Mouse (Mus musculus) heart, embryonic 15.5 days (tissue): ENCODE data around the gene Ate1. TPM values are rescaled to one million over a fixed set of nuclear protein-coding genes. Genes with fewer than 3 reads are reported as not detected.
"Not testable (repeated sequence)": the region's sequence is repeated elsewhere in the genome, so short reads cannot be mapped to it uniquely, and the experiment has no call there.

Experiments used
- ATAC-seq: fragments of 200-750 bp; cut with Nextera tagmentation; replicated peaks from 2 replicates; pipeline ENCODE4 v1.8.0; 2017; ENCODE audit warnings: low read depth, moderate TSS enrichment; ENCODE audit not compliant: insufficient number of reproducible peaks, insufficient read depth, low FRiP score
- H3K27ac ChIP-seq: fragments of 300-500 bp; sonication (generic); 2 replicates; pipeline ENCODE4 v1.5.1; 2015; ENCODE audit warnings: mild to moderate bottlenecking, inconsistent platforms
- H3K27me3 ChIP-seq: fragments of 300-500 bp; sonication (generic); 2 replicates; pipeline ENCODE4 v1.6.1; 2015; ENCODE audit warnings: inconsistent platforms
- H3K36me3 ChIP-seq: fragments of 300-500 bp; sonication (generic); 2 replicates; pipeline ENCODE4 v1.6.1; 2015; ENCODE audit warnings: mild to moderate bottlenecking, inconsistent platforms
- H3K4me1 ChIP-seq: fragments of 300-500 bp; sonication (generic); replicated peaks from 2 replicates; pipeline ENCODE4 v1.6.1; 2015; ENCODE audit warnings: inconsistent platforms
- H3K4me2 ChIP-seq: fragments of 300-500 bp; sonication (generic); 2 replicates; pipeline ENCODE4 v1.6.1; 2015; ENCODE audit warnings: inconsistent platforms, mild to moderate bottlenecking, moderate library complexity
- H3K4me3 ChIP-seq: fragments of 300-500 bp; sonication (generic); 2 replicates; pipeline ENCODE4 v1.5.1; 2015; ENCODE audit warnings: mild to moderate bottlenecking, inconsistent platforms
- H3K9ac ChIP-seq: fragments of 300-500 bp; sonication (generic); 2 replicates; pipeline ENCODE4 v1.6.1; 2015; ENCODE audit warnings: mild to moderate bottlenecking, inconsistent platforms
- H3K9me3 ChIP-seq: fragments of 300-500 bp; sonication (generic); replicated peaks from 2 replicates; pipeline ENCODE4 v1.6.1; 2016; ENCODE audit warnings: inconsistent platforms
- WGBS: fragments of 180-500 bp; shearing (Covaris S2); methylation state at CpG from one replicate; pipeline ENCODE4 v1.1.7; 2015; ENCODE audit warnings: mixed read lengths; 5-methylcytosine and 5-hydroxymethylcytosine counted together
- polyA plus RNA-seq: library from polyadenylated mRNA; unstranded; fragments of >200 nt; fragmentation: Nextera tagmentation; extraction: Ambion mirVana; gene quantifications from 2 replicates; pipeline ENCODE4 v1.2.1, GENCODE M21; 2015

Ate1 gene
- polyA plus RNA-seq, 1 experiment from 2014 or later: 63.7 TPM

GRCm38 (mm10) chr7:130394697-130395096 lies 125.5 kb downstream of the Ate1 start:
- ATAC-seq: no peak
- Histone ChIP-seq H3K27ac (no peak overlapping the region), H3K9ac (no peak overlapping the region), H3K4me2 (no peak overlapping the region), H3K9me3 (no peaks in the 10 kb centered on the region), H3K27me3 (no peaks in the 10 kb centered on the region), H3K4me3 (no peak overlapping the region), H3K36me3 (0 out of 2 replicates have a peak, but pooled peaks cover 5% of the 10 kb centered on the region), H3K4me1 (no peaks in the 10 kb centered on the region)
- WGBS: 94% methylated on average over 2 of the region's 2 CpGs

GRCm38 (mm10) chr7:130390060-130390459 lies 130.1 kb downstream of the Ate1 start:
- not testable (repeated sequence) for H3K27ac ChIP-seq, H3K9me3 ChIP-seq, ATAC-seq, H3K4me2 ChIP-seq, H3K27me3 ChIP-seq, H3K9ac ChIP-seq, H3K4me3 ChIP-seq, H3K4me1 ChIP-seq, H3K36me3 ChIP-seq
- WGBS: 96% methylated on average over 1 of the region's 1 CpGs

- Histone ChIP-seq H3K27ac (no peak overlapping the region), H3K27me3 (no peaks in the 10 kb centered on the region), H3K9ac (no peak overlapping the region), H3K4me2 (no peak overlapping the region), H3K4me1 (no peaks in the 10 kb centered on the region), H3K36me3 (no peaks in the 10 kb centered on the region; the same call in 1 of the 2 replicates), H3K4me3 (no peak overlapping the region), H3K9me3 (no peaks in the 10 kb centered on the region)
- ATAC-seq: no peak
- 84% methylated on average over 3 of the region's 3 CpGs for WGBS
These were observed 133.9 kb downstream of the Ate1 start for GRCm38 (mm10) chr7:130386308-130386707.

GRCm38 (mm10) chr7:130385732-130386294 lies 134.4 kb downstream of the Ate1 start:
- no peak overlapping the region for H3K9ac ChIP-seq
- no peak overlapping the region for H3K27ac ChIP-seq
- H3K4me2 ChIP-seq: no peak overlapping the region
- H3K27me3 ChIP-seq: no peaks in the 10 kb centered on the region
- H3K4me1 ChIP-seq: no peaks in the 10 kb centered on the region
- no peaks in the 10 kb centered on the region for H3K9me3 ChIP-seq
- ATAC-seq: no peak
- no peaks in the 10 kb centered on the region; the same call in 1 of the 2 replicates for H3K36me3 ChIP-seq
- 90% methylated on average over 8 of the region's 8 CpGs for WGBS
- no peak overlapping the region for H3K4me3 ChIP-seq

GRCm38 (mm10) chr7:130382126-130382525 lies 138.0 kb downstream of the Ate1 start:
- no peaks in the 10 kb centered on the region for H3K9me3 ChIP-seq
- no peaks in the 10 kb centered on the region for H3K27me3 ChIP-seq
- no peak overlapping the region for H3K9ac ChIP-seq
- no peak overlapping the region for H3K4me3 ChIP-seq
- H3K36me3 ChIP-seq: no peaks in the 10 kb centered on the region; the same call in 1 of the 2 replicates
- H3K4me1 ChIP-seq: no peaks in the 10 kb centered on the region
- WGBS: 94% methylated on average over 13 of the region's 13 CpGs
- no peak overlapping the region for H3K4me2 ChIP-seq
- no peak overlapping the region for H3K27ac ChIP-seq
- no peak for ATAC-seq

GRCm38 (mm10) chr7:130381387-130381951 lies 138.7 kb downstream of the Ate1 start:
- Histone ChIP-seq H3K9ac (no peak overlapping the region), H3K4me2 (no peak overlapping the region), H3K27ac (no peak overlapping the region), H3K4me3 (no peak overlapping the region), H3K27me3 (no peaks in the 10 kb centered on the region), H3K4me1 (no peaks in the 10 kb centered on the region), H3K9me3 (no peaks in the 10 kb centered on the region), H3K36me3 (no peaks in the 10 kb centered on the region; the same call in 1 of the 2 replicates)
- 91% methylated on average over 8 of the region's 8 CpGs for WGBS
- ATAC-seq: no peak

- WGBS: 78% methylated on average over 8 of the region's 8 CpGs
- ATAC-seq: no peak
- Histone ChIP-seq H3K4me2 (no peak overlapping the region), H3K27ac (no peak overlapping the region), H3K4me1 (no peaks in the 10 kb centered on the region), H3K4me3 (no peak overlapping the region), H3K9ac (no peak overlapping the region), H3K36me3 (no peaks in the 10 kb centered on the region; the same call in 1 of the 2 replicates), H3K27me3 (no peaks in the 10 kb centered on the region), H3K9me3 (no peaks in the 10 kb centered on the region)
These were observed 139.3 kb downstream of the Ate1 start for GRCm38 (mm10) chr7:130380769-130381355.

- Histone ChIP-seq H3K27me3 (no peaks in the 10 kb centered on the region), H3K36me3 (no peaks in the 10 kb centered on the region; the same call in 1 of the 2 replicates), H3K4me2 (no peak overlapping the region), H3K4me1 (no peaks in the 10 kb centered on the region), H3K9me3 (no peaks in the 10 kb centered on the region), H3K9ac (no peak overlapping the region), H3K4me3 (no peak overlapping the region), H3K27ac (no peak overlapping the region)
- no peak for ATAC-seq
- 95% methylated on average over 7 of the region's 7 CpGs for WGBS
These were observed 139.8 kb downstream of the Ate1 start for GRCm38 (mm10) chr7:130380367-130380766.

GRCm38 (mm10) chr7:130379886-130380285 lies 140.3 kb downstream of the Ate1 start:
- no peaks in the 10 kb centered on the region; the same call in 1 of the 2 replicates for H3K36me3 ChIP-seq
- no peak overlapping the region for H3K4me3 ChIP-seq
- no peaks in the 10 kb centered on the region for H3K9me3 ChIP-seq
- no peaks in the 10 kb centered on the region for H3K4me1 ChIP-seq
- H3K27me3 ChIP-seq: no peaks in the 10 kb centered on the region
- WGBS: 91% methylated on average over 5 of the region's 5 CpGs
- no peak for ATAC-seq
- no peak overlapping the region for H3K4me2 ChIP-seq
- H3K9ac ChIP-seq: no peak overlapping the region
- H3K27ac ChIP-seq: no peak overlapping the region

GRCm38 (mm10) chr7:130378308-130378707 lies 141.9 kb downstream of the Ate1 start:
- Histone ChIP-seq H3K27ac (no peak overlapping the region), H3K9ac (no peak overlapping the region), H3K4me1 (no peaks in the 10 kb centered on the region), H3K27me3 (no peaks in the 10 kb centered on the region), H3K9me3 (no peaks in the 10 kb centered on the region), H3K4me2 (no peak overlapping the region), H3K4me3 (no peak overlapping the region), H3K36me3 (no peaks in the 10 kb centered on the region; the same call in 1 of the 2 replicates)
- WGBS: 83% methylated on average over 3 of the region's 3 CpGs
- ATAC-seq: no peak

- no peak for ATAC-seq
- Histone ChIP-seq H3K4me2 (no peak overlapping the region), H3K27me3 (no peaks in the 10 kb centered on the region), H3K4me3 (no peak overlapping the region), H3K27ac (no peak overlapping the region), H3K4me1 (no peaks in the 10 kb centered on the region), H3K36me3 (no peaks in the 10 kb centered on the region), H3K9me3 (no peaks in the 10 kb centered on the region), H3K9ac (no peak overlapping the region)
- WGBS: 72% methylated on average over 9 of the region's 9 CpGs
These were observed 145.9 kb downstream of the Ate1 start for GRCm38 (mm10) chr7:130374311-130374710.
